Mouse (Mus musculus) lung, postnatal 0 days (tissue): ENCODE measurements at regions not wholly inside any gene's neighbourhood (a gene's known extent, or its start where the extent isn't known, plus 50 kb on each side); places are given as distances from the start of the nearest gene placed in this dataset.

Experiments used
- ATAC-seq: fragments of 200-750 bp; cut with Nextera tagmentation; 2 replicates; pipeline ENCODE4 v1.8.0; 2017; ENCODE audit warnings: moderate library complexity
- DNase-seq: peaks from one replicate; pipeline ENCODE4 v3.0.0-alpha.2; 2016; ENCODE audit warnings: low spot score
- H3K27ac ChIP-seq: fragments of 300-500 bp; sonication (generic); 2 replicates; pipeline ENCODE4 v1.5.1; 2014; ENCODE audit warnings: antibody characterized with exemption, mild to moderate bottlenecking, low read length, mixed read lengths
- H3K27me3 ChIP-seq: fragments of 300-500 bp; sonication (generic); replicated peaks from 2 replicates; pipeline ENCODE4 v1.6.1; 2014; ENCODE audit warnings: low read length, mixed read lengths; ENCODE audit not compliant: insufficient read depth
- H3K36me3 ChIP-seq: fragments of 300-500 bp; sonication (generic); 2 replicates; pipeline ENCODE4 v1.6.1; 2014; ENCODE audit warnings: low read length, mixed read lengths; ENCODE audit not compliant: insufficient read depth
- H3K4me1 ChIP-seq: fragments of 300-500 bp; sonication (generic); 2 replicates; pipeline ENCODE4 v1.6.1; 2014; ENCODE audit warnings: antibody characterized with exemption, low read depth, low read length, mixed read lengths; ENCODE audit not compliant: insufficient read depth
- H3K4me2 ChIP-seq: fragments of 300-500 bp; sonication (generic); replicated peaks from 2 replicates; pipeline ENCODE4 v1.6.1; 2014; ENCODE audit warnings: low read depth, mild to moderate bottlenecking, low read length, moderate library complexity, mixed read lengths
- H3K4me3 ChIP-seq: fragments of 300-500 bp; sonication (generic); 2 replicates; pipeline ENCODE4 v1.5.1; 2014; ENCODE audit warnings: low read depth, low read length
- H3K9ac ChIP-seq: fragments of 300-500 bp; sonication (generic); replicated peaks from 2 replicates; pipeline ENCODE4 v1.6.1; 2014; ENCODE audit warnings: low read depth, mild to moderate bottlenecking
- H3K9me3 ChIP-seq: fragments of 300-500 bp; sonication (generic); 2 replicates; pipeline ENCODE4 v1.6.1; 2016; ENCODE audit warnings: low read length, mixed read lengths
- CTCF ChIP-seq: IDR thresholded peaks from 2 replicates; pipeline ENCODE4 v1.5.1; 2016; ENCODE audit warnings: antibody characterized with exemption, mild to moderate bottlenecking
- EP300 ChIP-seq: IDR thresholded peaks from 2 replicates; pipeline ENCODE4 v1.6.1; 2016; ENCODE audit warnings: antibody characterized with exemption, mild to moderate bottlenecking, control low read depth
- WGBS: fragments of 180-500 bp; shearing (Covaris S2); extraction: QIAGEN DNeasy Blood & Tissue Kit; methylation state at CpG from one replicate; pipeline ENCODE4 v1.1.7; 2014; 5-methylcytosine and 5-hydroxymethylcytosine counted together

DNA sequence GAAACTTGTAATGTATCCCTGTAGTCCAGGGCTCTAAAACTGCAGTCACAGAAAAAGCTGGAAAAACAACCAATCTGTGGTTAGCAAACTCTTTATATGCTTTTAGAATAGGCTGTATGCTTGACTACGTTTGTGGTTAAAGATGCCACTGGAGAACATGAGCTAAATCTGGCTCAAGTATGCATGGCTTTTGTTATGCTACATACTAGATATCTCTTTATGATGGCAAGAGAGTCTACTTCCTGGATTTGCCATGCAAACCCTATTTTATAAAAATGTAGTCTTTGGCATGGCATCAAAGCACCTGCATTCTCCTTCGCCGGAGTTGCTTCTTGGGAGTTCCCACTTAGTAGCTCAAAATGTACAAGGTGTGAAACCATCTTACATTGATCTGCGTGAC lies 462.2 kb downstream of the Dmrt2 start:
- Histone ChIP-seq H3K27me3 (no peaks in the 10 kb centered on the region), H3K4me3 (no peak overlapping the region), H3K9me3 (no peaks in the 10 kb centered on the region), H3K4me1 (no peaks in the 10 kb centered on the region), H3K9ac (no peak overlapping the region), H3K36me3 (no peaks in the 10 kb centered on the region), H3K27ac (no peak overlapping the region), H3K4me2 (no peak overlapping the region)
- WGBS, result 75% methylated on average over 4 of the region's 4 CpGs
- TF ChIP-seq CTCF, result no peak
- no peak for TF ChIP-seq EP300
- ATAC-seq (no peak), DNase-seq (no peak)

DNA sequence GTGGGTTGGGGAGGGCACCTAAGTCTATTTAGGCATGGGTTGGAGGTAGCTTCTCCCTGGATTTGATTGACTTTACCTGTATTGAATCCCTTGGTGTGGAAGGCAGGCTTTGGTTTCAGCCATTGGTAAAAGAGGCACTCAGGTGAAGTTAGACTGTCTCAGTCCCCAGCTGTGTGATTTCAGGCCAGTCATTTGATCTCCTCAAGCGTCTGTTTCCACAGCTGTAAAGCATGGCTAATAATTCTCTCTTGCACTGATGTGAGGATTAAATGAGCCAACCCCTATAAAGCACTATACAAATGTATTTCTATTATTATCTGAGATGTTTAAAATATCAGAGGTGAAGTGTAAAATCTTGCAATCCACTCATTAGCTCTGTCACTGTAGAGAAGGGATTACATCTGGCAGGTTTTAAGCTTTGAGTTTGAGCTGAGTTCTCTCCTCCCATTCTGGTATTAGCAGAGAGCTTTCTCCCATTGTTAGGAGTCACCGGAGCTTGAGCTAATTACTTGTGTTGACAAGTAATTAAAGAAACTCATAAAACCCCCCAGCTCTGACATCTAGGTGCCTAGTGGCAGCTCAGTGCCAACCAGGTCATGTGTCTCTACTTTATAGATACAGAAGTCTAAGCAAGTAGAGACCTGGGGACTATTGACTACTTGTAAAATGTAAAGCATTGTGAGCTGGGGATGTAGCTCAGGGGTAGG lies 463.3 kb downstream of the Dmrt2 start:
- H3K27me3 ChIP-seq, result no peaks in the 10 kb centered on the region
- no peaks in the 10 kb centered on the region for H3K9me3 ChIP-seq
- 40% methylated on average over 2 of the region's 2 CpGs for WGBS
- H3K4me3 ChIP-seq, result no peak overlapping the region
- H3K9ac ChIP-seq, result no peak overlapping the region
- TF ChIP-seq EP300 (no peak), CTCF (no peak)
- H3K27ac ChIP-seq, result no peak overlapping the region
- no peak for ATAC-seq
- H3K36me3 ChIP-seq, result no peaks in the 10 kb centered on the region
- no peaks in the 10 kb centered on the region for H3K4me1 ChIP-seq
- DNase-seq, result no peak
- H3K4me2 ChIP-seq, result no peak overlapping the region

DNA sequence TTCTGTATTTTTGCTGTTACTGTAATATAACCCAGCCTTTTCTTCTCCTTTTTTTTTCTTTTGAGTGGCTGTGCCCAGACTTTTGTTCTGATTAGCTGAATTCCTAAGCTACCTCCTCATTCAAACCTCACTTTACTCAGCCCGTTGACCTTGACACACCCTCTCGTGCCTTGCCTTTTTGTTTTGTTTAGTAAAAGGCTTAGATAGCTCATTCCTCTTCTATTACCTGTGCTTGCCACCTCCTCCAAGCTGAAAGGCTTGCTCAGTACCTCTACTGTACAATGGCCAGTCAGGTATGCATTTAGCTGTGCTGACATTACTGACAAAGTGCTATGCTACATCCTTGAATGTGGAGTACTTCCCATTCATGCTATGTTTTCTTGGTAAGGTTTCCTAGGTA lies 464.2 kb upstream of the Smarca2 start:
- H3K27me3 ChIP-seq, result no peaks in the 10 kb centered on the region
- WGBS, result 30% methylated on average over 2 of the region's 2 CpGs
- H3K4me2 ChIP-seq, result no peak overlapping the region
- no peak for TF ChIP-seq EP300
- no peak for TF ChIP-seq CTCF
- no peaks in the 10 kb centered on the region for H3K4me1 ChIP-seq
- no peak overlapping the region for H3K27ac ChIP-seq
- ATAC-seq, result peak; percentile 30; the same call in 1 of the 2 replicates
- H3K4me3 ChIP-seq, result no peak overlapping the region
- peak; percentile 13 for DNase-seq
- no peak overlapping the region for H3K9ac ChIP-seq
- no peaks in the 10 kb centered on the region for H3K9me3 ChIP-seq
- no peaks in the 10 kb centered on the region for H3K36me3 ChIP-seq

DNA sequence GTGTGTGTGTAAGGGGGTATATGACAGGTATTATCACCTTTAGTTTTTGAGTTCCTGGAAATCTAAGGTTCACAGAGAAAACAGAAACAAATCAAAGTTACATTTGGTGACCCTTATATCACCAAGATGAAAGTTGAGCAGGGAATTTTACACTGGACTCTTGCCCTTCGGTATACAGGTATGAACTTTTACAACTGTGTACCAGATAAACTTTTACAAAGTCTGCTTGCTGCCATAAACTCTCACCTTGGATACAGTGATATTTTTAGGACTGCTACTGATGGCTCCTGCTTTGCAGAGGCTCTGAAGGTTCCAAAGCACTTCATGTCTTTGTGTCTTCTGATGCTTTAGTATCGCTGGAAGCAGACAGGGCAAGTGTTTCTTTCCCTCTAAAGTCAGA lies 461.3 kb upstream of the Smarca2 start:
- H3K27me3 ChIP-seq, result no peaks in the 10 kb centered on the region
- ATAC-seq, result no peak
- H3K27ac ChIP-seq, result no peak overlapping the region
- H3K36me3 ChIP-seq, result no peaks in the 10 kb centered on the region
- no peaks in the 10 kb centered on the region for H3K9me3 ChIP-seq
- no peak for TF ChIP-seq EP300
- TF ChIP-seq CTCF, result no peak
- H3K9ac ChIP-seq, result no peak overlapping the region
- H3K4me1 ChIP-seq, result no peaks in the 10 kb centered on the region
- no peak overlapping the region for H3K4me3 ChIP-seq
- no peak for DNase-seq
- 91% methylated on average over 2 of the region's 2 CpGs for WGBS
- no peak overlapping the region for H3K4me2 ChIP-seq

DNA sequence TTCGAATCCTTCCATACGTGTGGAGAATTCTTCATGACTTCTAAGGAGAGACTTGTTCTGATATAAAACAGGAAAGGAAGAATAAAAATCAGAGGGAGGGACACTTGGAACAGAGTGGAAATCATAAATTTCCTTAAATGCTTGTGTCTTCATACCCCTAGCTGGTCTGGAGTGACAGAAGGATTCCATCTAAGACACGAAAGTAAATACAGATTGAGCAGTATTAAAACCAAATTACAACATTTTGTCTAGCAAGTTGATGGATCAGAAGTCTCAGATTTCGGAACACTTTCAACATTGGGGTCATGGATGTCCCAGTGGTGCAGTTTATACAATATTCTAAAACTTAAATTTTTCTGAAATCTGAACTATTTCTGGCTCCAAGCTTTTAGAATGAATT lies 453.6 kb upstream of the Smarca2 start:
- peak; percentile 60 for DNase-seq
- Histone ChIP-seq H3K9me3 (no peaks in the 10 kb centered on the region), H3K9ac (no peak overlapping the region), H3K4me1 (no peaks in the 10 kb centered on the region), H3K4me3 (no peak overlapping the region), H3K27ac (no peak overlapping the region), H3K36me3 (no peaks in the 10 kb centered on the region), H3K4me2 (no peak overlapping the region), H3K27me3 (no peaks in the 10 kb centered on the region)
- WGBS, result 61% methylated on average over 4 of the region's 4 CpGs
- no peak for ATAC-seq
- TF ChIP-seq EP300 (no peak), CTCF (no peak)

DNA sequence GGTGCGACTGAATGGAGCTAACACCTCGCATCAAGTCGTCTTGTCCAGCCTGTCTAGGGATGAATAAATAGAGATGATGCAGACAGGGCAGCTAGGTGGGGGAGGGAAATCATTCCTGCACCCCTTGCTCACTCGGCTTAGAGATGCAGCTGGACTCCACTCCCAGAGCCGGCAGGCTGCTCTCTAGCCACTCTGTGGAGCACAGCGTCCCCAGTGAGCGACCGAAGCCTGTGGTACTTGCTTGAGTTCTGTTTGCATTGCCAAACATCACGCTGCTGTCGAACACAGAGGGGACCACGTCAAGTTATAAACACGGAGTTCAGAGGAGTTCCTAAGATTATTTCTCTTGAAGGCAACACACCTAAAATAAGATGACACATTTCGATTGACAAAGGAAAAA lies 439.9 kb upstream of the Smarca2 start:
- Histone ChIP-seq H3K36me3 (no peaks in the 10 kb centered on the region), H3K4me1 (no peaks in the 10 kb centered on the region), H3K9ac (no peak overlapping the region), H3K4me2 (no peak overlapping the region), H3K27me3 (no peaks in the 10 kb centered on the region), H3K4me3 (no peak overlapping the region), H3K9me3 (no peaks in the 10 kb centered on the region), H3K27ac (no peak overlapping the region)
- ATAC-seq (no peak), DNase-seq (no peak)
- WGBS, result 22% methylated on average over 13 of the region's 13 CpGs
- no peak for TF ChIP-seq EP300
- TF ChIP-seq CTCF, result no peak

DNA sequence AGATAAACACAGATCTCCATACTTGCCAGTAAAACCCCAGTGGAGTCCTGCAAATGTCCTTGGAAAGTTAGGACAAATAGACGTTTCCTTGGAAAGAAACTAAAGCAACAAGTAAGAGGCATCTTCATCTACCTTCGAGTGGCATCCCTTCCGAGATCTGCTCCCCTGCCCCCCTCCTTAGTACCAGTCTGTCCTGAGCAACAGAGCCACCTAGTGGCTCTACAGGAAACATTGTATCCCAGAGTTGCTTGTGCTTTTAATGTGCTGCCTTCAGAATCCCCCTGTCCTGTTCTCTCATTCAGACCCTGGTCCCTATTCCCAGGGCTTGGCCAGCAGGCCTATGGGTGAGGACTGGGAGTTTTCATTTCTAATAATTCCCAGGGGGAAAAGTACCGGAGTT lies 423.1 kb upstream of the Smarca2 start:
- H3K27ac ChIP-seq, result no peak overlapping the region
- 17% methylated on average over 4 of the region's 4 CpGs for WGBS
- H3K27me3 ChIP-seq, result no peaks in the 10 kb centered on the region
- no peak overlapping the region for H3K4me2 ChIP-seq
- H3K9ac ChIP-seq, result no peak overlapping the region
- ATAC-seq (no peak), DNase-seq (peak; percentile 28)
- H3K9me3 ChIP-seq, result no peaks in the 10 kb centered on the region
- H3K4me3 ChIP-seq, result no peak overlapping the region
- H3K4me1 ChIP-seq, result no peaks in the 10 kb centered on the region
- no peaks in the 10 kb centered on the region for H3K36me3 ChIP-seq
- peak; percentile 56 for TF ChIP-seq CTCF
- no peak for TF ChIP-seq EP300
